Mouse (Mus musculus) liver, adult (tissue): ENCODE data around the gene Ddb2.

Experiments
- GATA4 ChIP-seq: IDR thresholded peaks from 2 replicates; pipeline ENCODE4 v1.6.1; 2014; ENCODE audit warnings: mild to moderate bottlenecking, low read length; ENCODE audit not compliant: insufficient replicate concordance

The Ddb2 gene

GRCm38 (mm10) chr2:91180706-91181105, 56.1 kb downstream of the Ddb2 start:
- TF ChIP-seq GATA4, result no peak

- TF ChIP-seq GATA4, result no peak
Observed at GRCm38 (mm10) chr2:91179825-91180224, 57.0 kb downstream of the Ddb2 start.

- TF ChIP-seq GATA4, result no peak
Observed at GRCm38 (mm10) chr2:91176234-91176633, 60.5 kb downstream of the Ddb2 start.

- TF ChIP-seq GATA4, result no peak
Observed at GRCm38 (mm10) chr2:91175490-91175889, 61.3 kb downstream of the Ddb2 start.

GRCm38 (mm10) chr2:91169587-91170322, 67.0 kb downstream of the Ddb2 start:
- no peak for TF ChIP-seq GATA4

- no peak for TF ChIP-seq GATA4
Observed at GRCm38 (mm10) chr2:91167629-91168028, 69.2 kb downstream of the Ddb2 start.

GRCm38 (mm10) chr2:91164991-91165390, 71.8 kb downstream of the Ddb2 start:
- TF ChIP-seq GATA4, result no peak

- TF ChIP-seq GATA4, result no peak
Observed at GRCm38 (mm10) chr2:91163532-91163931, 73.2 kb downstream of the Ddb2 start.

GRCm38 (mm10) chr2:91162952-91163351, 73.8 kb downstream of the Ddb2 start:
- no peak for TF ChIP-seq GATA4
